Mouse (Mus musculus): ENCODE measurements around the gene Gm49383. TPM values are rescaled to one million over a fixed set of nuclear protein-coding genes. Genes with fewer than 3 reads are reported as not detected.

The Gm49383 gene
- polyA plus RNA-seq, 1 experiment from 2014 or later = 13.6 TPM

- Histone ChIP-seq H3K27me3 (replicated peaks; ENCODE audit: control insufficient read depth, insufficient read depth, low read length) (no peaks in the 10 kb centered on the region), H3K4me3 (ENCODE audit: low read length) (no peak overlapping the region), H3K4me2 (ENCODE audit: low read length) (no peak overlapping the region), H3K9me3 (ENCODE audit: control insufficient read depth, low read length) (no peaks in the 10 kb centered on the region), H3K4me1 (ENCODE audit: control insufficient read depth, insufficient read depth, low read depth, low read length) (peaks cover 17% of the 10 kb centered on the region), H3K9ac (ENCODE audit: low read depth, low read length) (no peak overlapping the region), H3K36me3 (ENCODE audit: control insufficient read depth, insufficient read depth, low read length) (peaks cover 9% of the 10 kb centered on the region), H3K27ac (ENCODE audit: low read depth, low read length) (no peak overlapping the region)
- no peak for ATAC-seq
- 92% methylated on average over 9 of the region's 9 CpGs for WGBS
These were observed 6.8 kb downstream of the Gm49383 start for GRCm38 (mm10) chr12:69190074-69190473.

GRCm38 (mm10) chr12:69186811-69187471 lies 10.0 kb downstream of the Gm49383 start:
- H3K4me3 ChIP-seq (ENCODE audit: low read length) = no peak overlapping the region
- no peaks in the 10 kb centered on the region for H3K9me3 ChIP-seq (ENCODE audit: control insufficient read depth, low read length)
- no peak overlapping the region for H3K27ac ChIP-seq (ENCODE audit: low read depth, low read length)
- H3K27me3 ChIP-seq (replicated peaks; ENCODE audit: control insufficient read depth, insufficient read depth, low read length) = no peaks in the 10 kb centered on the region
- WGBS = 68% methylated on average over 5 of the region's 5 CpGs
- no peak overlapping the region for H3K9ac ChIP-seq (ENCODE audit: low read depth, low read length)
- peaks cover 9% of the 10 kb centered on the region for H3K36me3 ChIP-seq (ENCODE audit: control insufficient read depth, insufficient read depth, low read length)
- H3K4me1 ChIP-seq (ENCODE audit: control insufficient read depth, insufficient read depth, low read depth, low read length) = peaks cover 24% of the 10 kb centered on the region
- H3K4me2 ChIP-seq (ENCODE audit: low read length) = peak overlapping the region; percentile 23; the same call in 1 of the 2 replicates
- ATAC-seq = no peak

- WGBS = 68% methylated on average over 7 of the region's 7 CpGs
- Histone ChIP-seq H3K4me3 (ENCODE audit: low read length) (peak overlapping the region; percentile 95), H3K27me3 (replicated peaks; ENCODE audit: control insufficient read depth, insufficient read depth, low read length) (no peaks in the 10 kb centered on the region), H3K9ac (ENCODE audit: low read depth, low read length) (peak overlapping the region; percentile 78), H3K4me2 (ENCODE audit: low read length) (peak overlapping the region; percentile 82), H3K9me3 (ENCODE audit: control insufficient read depth, low read length) (no peaks in the 10 kb centered on the region), H3K4me1 (ENCODE audit: control insufficient read depth, insufficient read depth, low read depth, low read length) (peaks cover 24% of the 10 kb centered on the region), H3K27ac (ENCODE audit: low read depth, low read length) (no peak overlapping the region), H3K36me3 (ENCODE audit: control insufficient read depth, insufficient read depth, low read length) (peaks cover 5% of the 10 kb centered on the region)
- no peak for ATAC-seq
These were observed 11.5 kb downstream of the Gm49383 start for GRCm38 (mm10) chr12:69185371-69185770.

GRCm38 (mm10) chr12:69184342-69185295 lies 12.3 kb downstream of the Gm49383 start:
- peak overlapping the region; percentile 78 for H3K9ac ChIP-seq (ENCODE audit: low read depth, low read length)
- H3K27me3 ChIP-seq (replicated peaks; ENCODE audit: control insufficient read depth, insufficient read depth, low read length) = no peaks in the 10 kb centered on the region
- peak overlapping the region; percentile 95 for H3K4me3 ChIP-seq (ENCODE audit: low read length)
- H3K27ac ChIP-seq (ENCODE audit: low read depth, low read length) = peak overlapping the region; percentile 95
- no peaks in the 10 kb centered on the region for H3K9me3 ChIP-seq (ENCODE audit: control insufficient read depth, low read length)
- H3K4me1 ChIP-seq (ENCODE audit: control insufficient read depth, insufficient read depth, low read depth, low read length) = peaks cover 24% of the 10 kb centered on the region
- WGBS = 1% methylated on average over 75 of the region's 86 CpGs
- peak; percentile 74 for ATAC-seq
- peaks cover 3% of the 10 kb centered on the region; the same call in 1 of the 2 replicates for H3K36me3 ChIP-seq (ENCODE audit: control insufficient read depth, insufficient read depth, low read length)
- H3K4me2 ChIP-seq (ENCODE audit: low read length) = peak overlapping the region; percentile 82

GRCm38 (mm10) chr12:69183583-69184308 lies 13.2 kb downstream of the Gm49383 start, which contains the start of the genes Rpl36al and Mgat2:
Gene Rpl36al, minus strand, starts transcription at chr12:69184083.
Gene Mgat2, plus strand, starts transcription at chr12:69184157.
- peak within 1 kb of the TSS; percentile 78 for H3K9ac ChIP-seq (ENCODE audit: low read depth, low read length)
- H3K9me3 ChIP-seq (ENCODE audit: control insufficient read depth, low read length) = no peaks in the 10 kb centered on the region
- peak within 1 kb of the TSS; percentile 95 for H3K27ac ChIP-seq (ENCODE audit: low read depth, low read length)
- peaks cover 24% of the 10 kb centered on the region for H3K4me1 ChIP-seq (ENCODE audit: control insufficient read depth, insufficient read depth, low read depth, low read length)
- H3K27me3 ChIP-seq (replicated peaks; ENCODE audit: control insufficient read depth, insufficient read depth, low read length) = no peaks in the 10 kb centered on the region
- ATAC-seq = peak; percentile 99
- H3K4me2 ChIP-seq (ENCODE audit: low read length) = peak within 1 kb of the TSS; percentile 95
- H3K36me3 ChIP-seq (ENCODE audit: control insufficient read depth, insufficient read depth, low read length) = peaks cover 3% of the 10 kb centered on the region; the same call in 1 of the 2 replicates
- H3K4me3 ChIP-seq (ENCODE audit: low read length) = peak within 1 kb of the TSS; percentile 95
- under 1% methylated on average over 79 of the region's 84 CpGs for WGBS

- ATAC-seq = no peak
- Histone ChIP-seq H3K36me3 (ENCODE audit: control insufficient read depth, insufficient read depth, low read length) (no peaks in the 10 kb centered on the region), H3K4me2 (ENCODE audit: low read length) (no peak overlapping the region), H3K9me3 (ENCODE audit: control insufficient read depth, low read length) (no peaks in the 10 kb centered on the region), H3K27ac (ENCODE audit: low read depth, low read length) (no peak overlapping the region), H3K4me3 (ENCODE audit: low read length) (no peak overlapping the region), H3K27me3 (replicated peaks; ENCODE audit: control insufficient read depth, insufficient read depth, low read length) (no peaks in the 10 kb centered on the region), H3K4me1 (ENCODE audit: control insufficient read depth, insufficient read depth, low read depth, low read length) (peaks cover 17% of the 10 kb centered on the region), H3K9ac (ENCODE audit: low read depth, low read length) (no peak overlapping the region)
- WGBS = 92% methylated on average over 4 of the region's 4 CpGs
These were observed 15.1 kb downstream of the Gm49383 start for GRCm38 (mm10) chr12:69181800-69182199.

- H3K27me3 ChIP-seq (replicated peaks; ENCODE audit: control insufficient read depth, insufficient read depth, low read length) = no peaks in the 10 kb centered on the region
- H3K27ac ChIP-seq (ENCODE audit: low read depth, low read length) = no peak overlapping the region
- no peak overlapping the region for H3K4me3 ChIP-seq (ENCODE audit: low read length)
- H3K4me2 ChIP-seq (ENCODE audit: low read length) = no peak overlapping the region
- no peak for ATAC-seq
- peaks cover 5% of the 10 kb centered on the region for H3K4me1 ChIP-seq (ENCODE audit: control insufficient read depth, insufficient read depth, low read depth, low read length)
- H3K9ac ChIP-seq (ENCODE audit: low read depth, low read length) = no peak overlapping the region
- H3K9me3 ChIP-seq (ENCODE audit: control insufficient read depth, low read length) = no peaks in the 10 kb centered on the region
- H3K36me3 ChIP-seq (ENCODE audit: control insufficient read depth, insufficient read depth, low read length) = no peaks in the 10 kb centered on the region
- WGBS = 66% methylated on average over 12 of the region's 12 CpGs
These were observed 17.5 kb downstream of the Gm49383 start for GRCm38 (mm10) chr12:69179371-69179770.

- 79% methylated on average over 3 of the region's 3 CpGs for WGBS
- no peaks in the 10 kb centered on the region for H3K36me3 ChIP-seq (ENCODE audit: control insufficient read depth, insufficient read depth, low read length)
- no peaks in the 10 kb centered on the region for H3K9me3 ChIP-seq (ENCODE audit: control insufficient read depth, low read length)
- no peak overlapping the region for H3K4me2 ChIP-seq (ENCODE audit: low read length)
- H3K27ac ChIP-seq (ENCODE audit: low read depth, low read length) = no peak overlapping the region
- no peak overlapping the region for H3K4me3 ChIP-seq (ENCODE audit: low read length)
- no peak for ATAC-seq
- H3K27me3 ChIP-seq (replicated peaks; ENCODE audit: control insufficient read depth, insufficient read depth, low read length) = no peaks in the 10 kb centered on the region
- H3K9ac ChIP-seq (ENCODE audit: low read depth, low read length) = no peak overlapping the region
- no peaks in the 10 kb centered on the region; the same call in 1 of the 2 replicates for H3K4me1 ChIP-seq (ENCODE audit: control insufficient read depth, insufficient read depth, low read depth, low read length)
These were observed 19.4 kb downstream of the Gm49383 start for GRCm38 (mm10) chr12:69177526-69177925.

Measured in hindbrain, embryonic 16.5 days (tissue).